Mouse (Mus musculus): ENCODE measurements around the gene Mad1l1.

Mad1l1 gene

GRCm38 (mm10) chr5:140121966-140122365 is 199.4 kb downstream of the Mad1l1 start:
- DNase-seq = no peak

DNA sequence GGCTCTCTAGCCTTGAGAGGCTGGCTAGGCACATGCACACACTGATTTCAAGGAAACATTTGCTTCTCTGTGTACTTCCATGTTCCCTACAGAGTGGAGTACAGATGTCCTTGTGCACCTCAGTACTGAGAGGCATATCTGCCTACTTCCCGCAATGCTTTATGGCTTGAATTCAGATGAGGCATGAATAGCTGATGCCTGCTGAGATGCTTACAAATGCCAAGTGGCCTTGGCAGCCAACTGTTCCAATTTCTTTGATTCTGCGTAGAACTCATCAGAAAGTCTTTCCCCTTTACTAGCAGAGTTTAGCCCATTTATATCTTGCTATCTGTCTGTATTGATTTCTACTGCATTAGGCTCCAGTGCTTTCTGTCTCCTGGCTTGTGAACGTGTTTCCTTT is 202.4 kb downstream of the Mad1l1 start:
- DNase-seq = no peak

GRCm38 (mm10) chr5:140117968-140118367 is 203.4 kb downstream of the Mad1l1 start:
- DNase-seq = no peak

DNA sequence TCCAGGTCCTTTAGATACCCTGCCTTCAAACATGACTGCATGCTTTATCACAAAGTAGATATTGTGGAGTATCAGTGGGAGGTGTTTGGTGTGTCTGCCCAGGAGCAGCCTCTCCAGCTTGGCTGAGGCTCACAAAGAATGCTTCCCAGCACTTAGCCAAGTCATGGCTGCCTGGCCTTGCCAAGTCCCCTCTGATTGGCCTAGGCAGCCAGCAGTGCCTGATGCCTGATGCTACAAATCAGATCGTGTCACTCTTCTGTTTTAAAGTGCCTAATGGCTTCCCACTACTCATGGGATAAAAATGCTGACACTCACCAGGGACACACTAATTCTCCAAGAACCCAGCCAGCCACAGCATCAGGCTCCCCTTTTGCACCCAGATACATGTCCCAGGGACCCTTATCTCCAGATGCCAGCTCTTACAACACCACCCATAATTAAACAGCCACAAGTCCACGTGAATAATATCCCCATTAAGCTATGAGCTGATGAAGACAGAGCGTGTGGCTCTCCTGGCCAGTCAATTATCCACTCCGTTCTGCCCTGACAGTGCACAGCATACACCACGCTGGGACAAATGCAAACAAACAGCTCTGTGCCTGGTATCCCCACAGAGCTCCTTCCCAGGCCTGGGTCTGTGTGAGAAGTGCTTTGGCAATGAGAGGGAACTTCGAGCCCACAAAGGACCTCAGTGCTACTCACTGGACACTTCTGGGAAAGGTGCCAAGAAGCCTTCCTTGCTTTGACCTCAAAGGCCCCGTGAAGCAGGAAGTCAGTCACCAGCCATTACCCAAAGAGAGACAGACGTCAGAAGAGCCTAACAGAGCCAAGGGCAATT is 205.7 kb downstream of the Mad1l1 start:
- DNase-seq = peak; percentile 99

DNA sequence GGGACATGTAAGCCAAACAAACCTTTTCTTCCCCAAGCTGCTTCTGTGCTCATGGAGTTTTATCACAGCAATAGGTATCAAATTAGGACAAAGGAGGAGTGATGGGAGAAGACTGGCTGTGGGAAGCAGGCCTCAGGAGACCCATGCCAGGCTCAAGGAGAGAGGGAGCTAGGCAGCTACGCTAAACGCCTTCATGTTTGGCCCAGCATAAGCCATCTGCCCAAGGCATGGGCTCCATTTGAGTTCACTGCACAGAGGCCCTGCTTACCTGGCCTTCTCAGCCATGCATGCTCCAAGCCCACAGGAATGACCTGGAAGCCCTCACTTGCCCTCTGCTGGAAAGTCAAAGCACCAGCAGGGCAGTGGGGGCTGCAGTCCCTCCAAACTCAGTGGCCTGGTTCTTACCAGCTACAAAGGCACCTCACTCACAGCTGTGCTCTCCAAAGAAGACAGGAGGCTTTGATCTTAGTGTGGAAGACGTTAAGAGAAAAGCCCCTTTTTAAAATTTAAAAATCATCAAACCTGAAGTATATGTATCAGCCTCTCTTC is 206.8 kb downstream of the Mad1l1 start:
- peak; percentile 91 for DNase-seq

DNA sequence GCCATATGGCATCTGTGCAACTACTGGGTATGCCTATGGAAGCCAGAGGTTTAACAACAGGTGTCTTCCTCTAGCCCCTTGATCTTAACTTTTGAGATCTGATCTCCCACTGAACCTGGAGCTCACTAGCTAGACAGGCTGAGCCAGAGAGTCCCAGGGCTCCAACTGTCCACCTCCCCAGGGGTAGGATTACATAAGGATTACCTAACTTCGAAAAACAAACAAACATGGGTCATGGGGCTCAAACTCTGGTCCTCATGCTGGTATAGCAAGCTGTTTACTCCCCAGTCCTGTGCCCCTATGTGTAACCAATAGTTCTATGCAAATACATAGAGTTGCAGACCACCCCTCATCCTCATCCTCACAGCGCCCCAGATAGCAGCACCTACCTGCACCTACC is 208.1 kb downstream of the Mad1l1 start:
- DNase-seq = no peak

GRCm38 (mm10) chr5:140110024-140110423 is 211.3 kb downstream of the Mad1l1 start:
- no peak for DNase-seq

GRCm38 (mm10) chr5:140107907-140108306 is 213.4 kb downstream of the Mad1l1 start:
- DNase-seq = no peak

- no peak for DNase-seq
These were observed 215.3 kb downstream of the Mad1l1 start for GRCm38 (mm10) chr5:140106051-140106450.

DNA sequence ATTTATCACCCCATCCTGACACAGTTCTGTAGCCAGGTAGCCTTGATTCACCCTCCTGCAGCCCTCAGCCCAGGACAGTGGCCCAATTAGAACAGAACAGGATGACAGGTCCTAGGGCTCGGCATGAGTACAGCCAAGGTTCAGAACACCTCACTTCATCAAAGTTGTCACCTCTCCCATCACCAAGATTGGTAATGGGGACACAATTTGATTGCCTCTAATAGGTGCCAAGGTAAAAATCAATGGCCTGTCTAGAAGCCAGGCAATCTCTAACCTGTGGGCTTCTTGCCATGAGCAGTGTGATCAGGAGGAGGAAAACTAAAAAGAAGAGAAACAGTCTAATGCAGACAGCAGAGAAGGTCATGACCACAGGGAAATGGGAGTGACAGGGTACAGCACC is 216.5 kb downstream of the Mad1l1 start:
- no peak for DNase-seq

DNA sequence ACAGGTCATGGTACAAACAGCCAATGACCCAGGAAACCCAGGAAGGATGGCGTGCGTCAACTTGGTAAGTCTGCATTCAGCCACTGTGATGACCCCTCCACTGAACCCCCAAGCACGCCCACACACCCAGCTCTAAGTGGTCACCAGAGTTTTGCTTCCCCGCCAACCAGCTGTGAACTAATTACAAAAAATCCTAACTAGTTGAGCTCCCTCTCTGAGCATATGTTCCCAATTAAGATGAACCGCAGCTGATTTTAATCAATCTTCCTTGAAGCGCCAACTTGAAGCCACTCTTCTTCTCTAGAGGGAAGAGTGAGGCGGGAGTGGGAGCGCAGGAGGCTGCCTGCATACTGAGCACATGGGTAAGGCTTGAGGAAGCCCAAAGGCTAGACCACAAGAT is 218.6 kb downstream of the Mad1l1 start:
- no peak for DNase-seq

- no peak for DNase-seq
These were observed 219.8 kb downstream of the Mad1l1 start for GRCm38 (mm10) chr5:140101409-140102009.

DNA sequence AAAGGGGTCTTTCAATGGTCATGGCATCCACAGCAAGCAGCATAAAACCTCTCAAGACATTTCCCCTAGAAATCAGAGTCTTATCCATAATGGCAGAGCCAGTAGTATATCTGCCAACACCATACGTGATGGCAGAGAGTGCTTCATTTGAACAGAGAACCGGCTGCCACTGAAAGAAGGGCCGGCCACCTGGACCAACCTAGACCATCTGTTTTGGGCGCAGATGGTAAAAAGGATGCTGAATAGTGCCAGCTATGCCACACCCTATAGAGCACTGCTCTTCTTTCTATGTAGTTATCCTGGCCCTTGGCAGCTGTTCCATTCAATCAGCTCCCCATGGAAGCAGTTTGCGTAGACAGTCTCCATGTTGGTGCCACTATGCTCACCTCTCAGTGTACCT is 222.6 kb downstream of the Mad1l1 start:
- no peak for DNase-seq

DNA sequence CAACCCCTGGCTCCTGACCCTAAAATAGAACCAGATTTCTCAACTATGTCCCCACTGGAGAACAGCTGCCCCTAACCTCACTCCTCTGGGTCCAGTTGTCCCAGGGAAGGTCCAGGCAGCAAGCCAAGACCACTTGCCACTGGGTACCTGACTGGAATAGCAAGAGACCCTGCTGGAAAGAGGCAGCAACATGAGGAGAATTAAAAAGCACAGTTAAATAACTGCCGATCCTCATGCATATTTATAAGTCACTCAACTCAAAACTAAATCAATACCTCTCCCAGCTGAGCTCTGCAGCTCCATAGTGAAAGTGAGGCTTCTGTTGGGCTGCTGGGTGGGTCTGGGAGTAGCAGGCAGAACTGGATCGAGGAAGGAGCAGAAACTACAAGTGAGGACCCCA is 226.1 kb downstream of the Mad1l1 start:
- DNase-seq = no peak

- no peak for DNase-seq
These were observed 227.9 kb downstream of the Mad1l1 start for GRCm38 (mm10) chr5:140093489-140093888.

DNA sequence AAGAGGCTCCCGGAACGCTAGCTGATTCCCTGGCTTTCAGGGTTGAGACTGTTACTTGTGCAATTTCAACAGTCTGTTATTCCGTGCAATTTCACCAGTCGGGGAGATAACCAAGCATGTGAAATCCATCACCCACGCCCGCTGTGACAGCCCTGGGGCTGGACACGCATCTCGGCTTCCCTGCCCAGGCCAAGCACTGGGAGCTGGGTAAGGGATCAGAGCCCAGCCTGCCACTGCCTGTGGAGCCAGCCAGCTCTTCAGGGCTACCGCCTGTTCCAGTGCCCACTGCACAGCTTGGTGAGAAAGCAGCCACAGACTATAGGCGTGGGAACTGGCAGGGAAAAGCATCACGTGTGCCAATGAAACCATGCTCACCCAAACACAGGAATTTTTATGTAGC is 229.8 kb downstream of the Mad1l1 start:
- peak; percentile 94 for DNase-seq

DNA sequence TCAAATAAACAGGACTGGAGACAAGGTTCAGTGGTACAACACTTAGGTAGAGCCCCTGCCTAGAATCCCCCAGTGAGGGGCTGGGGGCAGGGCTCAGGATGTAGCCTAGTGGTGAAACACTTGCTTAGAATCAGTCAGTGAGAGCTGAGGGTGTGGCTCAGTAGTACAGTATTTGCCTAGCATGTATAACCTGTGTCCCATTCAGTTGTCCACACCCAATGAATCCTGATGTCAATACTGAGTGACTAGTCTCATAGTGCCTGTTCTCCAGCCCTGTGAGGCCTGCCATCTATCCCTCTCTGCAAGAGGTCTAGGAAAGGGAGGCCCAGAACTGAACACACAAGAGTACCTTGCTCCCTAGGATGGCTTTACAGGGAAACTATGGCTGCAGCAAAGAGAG is 232.1 kb downstream of the Mad1l1 start:
- DNase-seq = no peak

GRCm38 (mm10) chr5:140087242-140087641 is 234.1 kb downstream of the Mad1l1 start:
- DNase-seq = peak; percentile 91

DNA sequence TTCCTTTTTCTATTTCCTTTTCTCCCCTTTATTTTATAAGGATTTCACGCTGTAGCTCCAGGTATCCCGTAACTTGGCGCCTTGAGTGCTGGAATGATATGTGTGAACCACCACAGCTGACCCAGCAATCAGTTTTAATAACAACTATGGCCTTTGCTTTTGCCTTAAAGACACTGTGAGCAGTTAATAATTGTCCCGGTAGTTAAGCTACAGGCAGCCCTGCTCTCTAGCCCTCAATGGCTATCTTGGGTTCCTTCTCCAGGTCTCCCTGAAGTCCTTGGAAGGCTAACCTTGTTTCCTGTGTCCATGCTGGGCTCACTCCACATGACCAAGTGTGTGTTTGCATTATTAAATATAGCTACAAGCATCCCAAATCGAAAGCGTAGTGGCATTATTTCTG is 237.0 kb downstream of the Mad1l1 start:
- DNase-seq = no peak

DNA sequence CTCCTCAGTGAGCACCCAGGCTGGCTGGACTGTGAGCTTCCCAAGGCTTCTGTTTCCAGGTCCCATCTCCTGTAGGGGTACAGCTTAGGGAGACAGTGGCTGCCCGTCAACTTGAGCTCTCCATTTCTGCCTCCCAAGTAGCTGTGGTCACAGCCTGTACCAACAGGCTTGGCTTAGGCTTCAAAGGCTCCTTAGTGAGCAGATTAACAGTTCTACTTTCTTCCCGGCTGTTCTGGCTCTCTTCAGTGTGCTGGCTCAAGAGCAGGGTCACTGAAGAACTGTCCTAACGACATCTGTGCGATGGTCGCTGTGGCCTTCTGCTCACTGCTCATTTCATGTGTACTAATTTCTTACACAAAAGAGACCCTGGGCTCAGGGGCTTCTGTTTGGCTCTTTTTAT is 237.4 kb downstream of the Mad1l1 start:
- DNase-seq = no peak

DNA sequence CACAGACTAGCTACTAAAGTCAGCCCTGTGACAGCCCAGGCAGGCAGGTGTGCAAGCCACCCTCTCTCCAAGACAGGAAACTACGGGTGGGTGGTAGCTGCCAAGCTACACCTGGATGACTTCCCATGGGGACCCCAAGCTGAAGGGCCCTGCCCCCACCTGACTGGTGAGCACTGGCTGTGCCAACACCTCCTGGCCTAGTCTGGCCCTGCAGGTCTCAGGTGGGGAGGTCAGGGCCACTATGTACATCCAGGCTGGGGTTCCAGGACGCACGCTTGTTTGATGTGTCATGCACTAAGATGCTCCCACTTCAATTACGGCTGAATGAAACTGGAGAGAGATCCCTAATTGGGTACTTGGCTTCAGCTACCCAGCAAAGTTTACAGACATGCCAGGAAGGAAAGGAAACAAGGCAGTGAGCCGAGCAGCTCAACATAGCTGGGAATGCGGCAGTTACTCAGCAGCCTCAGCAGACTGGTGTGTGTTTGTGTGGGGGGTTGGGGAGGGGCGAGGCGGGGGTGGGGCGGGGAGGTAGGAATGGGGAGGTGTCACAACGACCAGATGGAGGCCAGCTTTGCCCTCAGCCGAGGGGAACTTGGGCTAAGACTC is 239.0 kb downstream of the Mad1l1 start:
- DNase-seq = no peak

- no peak for DNase-seq
These were observed 240.3 kb downstream of the Mad1l1 start for GRCm38 (mm10) chr5:140081084-140081483.

DNA sequence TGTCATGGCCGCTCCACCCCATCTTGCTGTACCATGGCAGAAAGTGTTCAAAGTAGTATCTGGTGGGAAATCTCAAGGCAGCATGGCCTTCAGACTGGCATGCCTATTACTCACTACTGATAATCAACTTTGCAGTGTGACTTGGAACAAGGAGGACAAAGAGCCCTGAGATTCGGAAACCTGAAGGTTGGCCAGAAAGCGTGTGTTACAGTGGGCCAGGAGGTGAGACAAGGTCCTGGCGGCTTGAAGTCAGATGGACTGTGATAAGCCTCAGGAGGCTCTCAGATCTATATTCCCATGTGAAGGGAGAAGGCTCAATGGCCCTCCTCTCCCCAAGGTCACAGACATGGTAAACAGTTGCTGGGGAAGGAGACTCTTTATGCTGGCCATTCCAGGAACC is 241.8 kb downstream of the Mad1l1 start:
- no peak for DNase-seq

DNA sequence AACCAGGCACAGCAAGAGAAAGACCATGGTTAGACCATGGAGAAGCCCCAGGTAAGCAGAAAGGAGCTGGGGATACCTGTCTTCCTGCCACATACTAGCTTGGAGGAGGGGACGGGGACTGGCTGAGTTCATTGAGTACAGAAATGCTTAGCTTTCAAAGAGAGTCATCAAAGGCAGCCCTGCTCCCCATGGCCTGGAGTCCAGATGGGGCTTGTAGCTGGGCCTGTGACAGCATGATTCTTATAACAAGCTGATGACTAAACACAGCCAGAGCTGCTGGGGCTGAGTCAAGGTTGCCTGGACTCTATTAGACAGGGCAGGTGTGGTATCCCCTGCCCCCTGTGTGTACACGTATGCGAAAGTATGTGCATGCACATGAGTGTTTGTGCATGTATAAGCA is 242.9 kb downstream of the Mad1l1 start:
- DNase-seq = no peak

Data from heart, adult 11 months (tissue).